Mouse (Mus musculus) ovary, postnatal 10 days (tissue): ENCODE measurements at regions not wholly inside any gene's neighbourhood (a gene's known extent, or its start where the extent isn't known, plus 50 kb on each side); places are given as distances from the start of the nearest gene placed in this dataset.

Source experiments
- DNase-seq: peaks from one replicate; pipeline ENCODE4 v3.0.0; 2022; ENCODE audit warnings: low spot score

DNA sequence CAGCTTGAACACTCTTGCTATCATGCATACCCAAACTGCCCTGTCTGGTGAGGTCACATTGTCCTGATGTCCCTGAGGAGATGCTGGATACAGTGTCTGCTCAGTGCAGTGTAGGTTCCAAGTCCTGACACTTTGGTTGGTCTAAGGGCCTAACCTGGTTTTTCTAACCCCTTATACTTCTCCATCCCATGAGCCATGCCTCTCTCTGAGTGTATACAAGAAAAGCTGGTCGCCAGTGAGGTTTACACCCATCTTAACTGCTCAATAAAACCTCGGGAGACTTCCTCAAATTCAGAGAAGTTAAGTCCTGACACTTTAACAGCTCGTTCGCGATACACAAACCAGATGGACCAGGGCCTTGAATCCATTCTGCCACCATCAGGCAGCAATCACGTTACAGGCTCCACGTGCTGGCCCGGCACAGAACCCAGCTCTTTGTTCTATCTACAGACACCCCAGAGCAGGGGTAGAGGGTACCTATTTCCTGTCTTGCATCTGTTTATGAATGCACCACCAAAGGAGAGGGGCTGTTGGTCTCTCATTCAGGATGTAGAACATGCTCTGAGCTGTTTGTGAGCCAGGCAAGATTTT is 320.0 kb upstream of the Tbx3 start:
- no peak for DNase-seq

- no peak for DNase-seq
These were observed 315.0 kb upstream of the Tbx3 start for GRCm38 (mm10) chr5:119355471-119355870.

- no peak for DNase-seq
These were observed 314.4 kb upstream of the Tbx3 start for GRCm38 (mm10) chr5:119356051-119356450.

GRCm38 (mm10) chr5:119359709-119360108 is 310.8 kb upstream of the Tbx3 start:
- DNase-seq: no peak

GRCm38 (mm10) chr5:119360351-119360750 is 310.1 kb upstream of the Tbx3 start:
- DNase-seq: no peak

DNA sequence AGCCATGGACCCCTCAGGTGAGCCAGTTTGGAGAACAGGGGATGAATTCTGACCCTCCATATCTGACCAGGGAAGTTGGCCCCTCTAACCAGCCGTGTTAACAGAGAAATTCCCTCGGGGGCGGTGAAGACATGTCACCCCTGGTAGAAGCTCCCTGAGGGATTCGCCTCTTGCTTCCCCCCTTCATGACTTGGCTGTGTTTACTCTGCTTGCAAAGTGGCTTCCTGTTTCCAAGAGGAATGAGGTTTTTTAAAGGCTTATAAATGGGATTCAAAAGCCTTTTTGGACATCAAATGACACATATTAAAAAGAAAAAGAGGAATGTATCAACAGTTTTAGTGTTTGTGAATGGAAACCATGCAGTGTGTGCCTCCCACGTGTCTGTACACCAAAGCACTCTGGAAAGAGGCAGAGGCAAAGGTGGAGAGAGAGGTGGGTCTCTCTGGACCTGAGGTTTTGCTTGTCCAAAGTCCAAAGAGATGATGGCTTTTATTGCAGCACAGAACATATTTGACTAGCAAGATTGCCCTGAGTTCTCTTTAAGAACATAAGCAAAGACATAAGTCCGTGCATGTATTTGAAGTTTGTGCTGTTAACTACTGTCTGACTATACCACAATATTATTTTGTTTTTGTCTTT is 308.9 kb upstream of the Tbx3 start:
- DNase-seq: no peak

DNA sequence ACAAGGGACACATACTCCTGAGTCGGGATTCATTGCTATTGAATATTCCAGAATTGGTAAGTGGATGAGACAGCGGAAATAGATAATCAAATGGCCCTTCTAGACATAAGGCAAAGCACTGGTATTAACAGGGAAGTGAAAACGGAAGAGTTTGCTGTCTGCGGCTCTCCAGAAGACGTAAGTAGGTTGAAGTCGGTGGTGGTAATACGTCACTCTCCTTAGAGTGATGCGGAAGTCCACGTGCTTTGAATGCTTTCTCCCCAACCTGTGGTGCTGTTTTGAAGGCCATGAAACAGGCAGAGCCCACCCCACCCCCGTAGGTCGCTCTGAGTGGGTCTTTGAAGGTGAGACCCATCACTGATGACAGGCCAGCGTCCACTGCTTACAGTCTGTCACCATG is 308.0 kb upstream of the Tbx3 start:
- no peak for DNase-seq

DNA sequence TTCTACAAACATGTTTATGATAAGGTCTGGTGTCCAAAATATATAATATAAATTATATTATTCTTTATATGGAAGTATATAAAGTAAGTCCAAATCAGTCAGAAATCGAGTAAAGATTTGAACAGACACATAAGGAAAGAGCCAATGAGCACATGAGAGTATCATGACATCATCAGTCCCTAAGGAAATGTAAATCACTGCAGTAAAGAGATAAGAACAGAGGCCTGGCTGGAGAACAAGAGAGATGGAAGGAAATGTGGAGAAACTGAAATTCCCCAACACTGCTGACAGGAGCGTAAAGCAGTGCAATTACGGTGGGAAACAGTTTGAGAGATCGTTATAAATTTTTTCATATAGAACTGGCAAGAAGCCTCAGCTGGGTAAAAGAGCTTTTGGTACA is 306.2 kb upstream of the Tbx3 start:
- DNase-seq: no peak

DNA sequence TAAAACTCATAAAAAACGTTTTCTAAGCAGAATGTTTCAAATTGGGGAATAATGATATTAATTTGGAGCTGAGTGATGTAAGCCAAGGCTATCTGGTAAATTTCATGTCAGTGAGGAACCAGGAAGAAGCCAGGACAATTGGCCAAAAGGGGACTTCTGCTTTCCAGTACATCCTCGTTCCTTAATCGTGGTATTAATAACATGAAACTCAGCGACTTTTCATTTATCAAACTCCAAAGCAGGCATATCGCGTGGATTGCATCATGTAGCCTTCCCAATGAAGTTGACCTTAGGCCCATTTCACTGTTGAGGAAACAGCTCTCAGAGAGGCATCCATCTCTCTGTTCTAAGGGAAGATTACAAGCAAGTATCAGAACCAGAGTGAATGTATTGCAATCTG is 305.3 kb upstream of the Tbx3 start:
- no peak for DNase-seq

DNA sequence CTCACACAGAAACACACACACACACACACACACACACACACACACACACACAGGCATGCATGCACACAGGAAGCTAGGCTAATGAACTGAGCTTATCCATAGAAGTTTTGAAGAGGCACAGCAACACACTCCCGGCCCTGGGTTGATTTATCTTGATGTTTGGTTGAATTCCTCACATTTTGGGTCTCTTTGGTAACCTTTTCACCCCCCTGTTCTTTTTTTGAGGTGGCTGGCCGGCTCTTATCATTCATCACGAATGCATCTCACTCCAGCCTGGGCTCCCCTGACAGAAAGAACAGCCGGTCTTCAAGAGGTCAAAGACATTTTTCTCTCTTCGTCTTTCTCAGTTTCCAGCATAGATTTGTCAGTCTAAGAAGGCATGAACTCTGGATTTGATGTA is 304.2 kb upstream of the Tbx3 start:
- DNase-seq: no peak

DNA sequence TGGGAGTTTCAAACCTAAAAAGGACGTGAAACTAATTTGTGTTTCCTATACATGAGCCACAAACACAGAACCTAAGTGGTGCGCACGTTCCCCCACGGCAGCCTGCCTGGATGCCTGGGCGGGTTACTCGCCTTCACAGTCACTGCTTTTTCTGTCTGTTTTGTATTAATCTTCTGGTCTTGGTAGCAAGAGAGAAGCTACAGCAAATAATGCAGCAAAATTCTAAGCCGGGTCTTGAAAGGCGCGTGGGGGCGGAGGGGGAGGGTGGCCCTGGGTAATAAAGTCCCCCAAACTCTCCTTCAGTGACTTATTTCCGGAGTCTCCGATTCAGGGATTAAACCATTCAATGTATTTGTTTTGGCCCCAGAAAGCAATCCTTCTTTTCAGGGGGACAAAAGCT is 300.0 kb upstream of the Tbx3 start:
- DNase-seq: no peak

DNA sequence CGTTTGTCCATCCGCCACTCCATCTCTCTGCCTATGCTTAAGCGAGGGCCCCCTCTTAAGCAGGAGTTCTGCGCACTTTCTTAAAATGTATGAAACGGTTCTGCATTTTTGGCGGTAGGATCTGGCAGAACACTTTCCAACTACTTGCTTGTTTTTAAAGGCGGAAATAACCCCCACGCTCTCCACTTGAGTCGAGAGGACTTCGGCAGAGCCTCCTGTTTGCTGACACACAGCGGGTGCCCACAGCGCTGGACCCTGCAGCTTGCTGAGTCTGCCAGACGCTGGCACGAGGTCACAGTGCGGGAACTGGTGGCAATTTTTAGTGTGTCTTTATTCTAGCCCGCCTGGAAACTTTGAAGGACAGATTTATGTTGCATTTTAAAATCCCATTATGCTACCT is 299.5 kb upstream of the Tbx3 start:
- no peak for DNase-seq

DNA sequence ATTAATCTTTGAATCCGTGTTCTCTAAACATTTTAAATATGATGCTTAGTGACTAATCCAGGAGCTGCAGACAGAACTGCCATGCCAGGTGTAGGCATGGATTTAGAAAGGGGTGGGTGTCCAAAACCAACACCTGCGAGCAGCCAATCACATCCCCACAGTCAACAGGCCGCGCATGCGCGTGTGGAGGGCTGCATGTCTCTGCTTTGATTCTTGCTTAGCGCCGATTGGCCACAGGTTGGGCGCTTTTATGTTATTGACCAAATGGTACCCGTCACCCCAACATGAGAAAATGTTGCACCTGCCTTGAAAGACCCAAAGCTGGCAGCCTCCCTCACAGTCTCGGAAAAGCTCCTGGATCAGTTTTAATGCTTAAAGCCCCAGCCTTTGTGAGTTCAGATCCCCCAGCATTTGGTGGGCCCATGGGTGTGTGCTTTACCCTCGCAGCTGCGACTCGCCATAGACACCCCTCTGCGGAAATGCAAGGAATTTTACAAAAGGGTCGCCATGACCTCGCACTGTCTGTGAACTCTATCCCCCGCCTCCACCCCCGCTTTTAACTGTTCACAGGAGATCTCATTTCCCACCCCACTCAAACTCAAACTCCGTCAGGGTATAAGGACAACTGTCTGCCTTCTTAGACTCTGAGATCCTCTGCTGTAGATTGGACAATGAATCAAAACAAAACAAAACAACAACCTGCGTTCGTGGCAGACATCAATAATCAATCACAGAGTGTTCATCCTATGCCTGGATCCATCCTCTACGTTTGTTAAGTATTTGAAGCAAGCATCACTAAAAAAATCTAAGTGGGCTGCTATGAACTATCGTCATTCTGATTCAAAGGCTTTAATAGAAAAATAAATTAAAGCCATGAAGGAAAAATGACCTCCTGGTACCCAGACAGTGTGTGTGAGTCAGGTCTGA is 296.4 kb upstream of the Tbx3 start:
- no peak for DNase-seq

- no peak for DNase-seq
These were observed 295.6 kb upstream of the Tbx3 start for GRCm38 (mm10) chr5:119374861-119375260.

DNA sequence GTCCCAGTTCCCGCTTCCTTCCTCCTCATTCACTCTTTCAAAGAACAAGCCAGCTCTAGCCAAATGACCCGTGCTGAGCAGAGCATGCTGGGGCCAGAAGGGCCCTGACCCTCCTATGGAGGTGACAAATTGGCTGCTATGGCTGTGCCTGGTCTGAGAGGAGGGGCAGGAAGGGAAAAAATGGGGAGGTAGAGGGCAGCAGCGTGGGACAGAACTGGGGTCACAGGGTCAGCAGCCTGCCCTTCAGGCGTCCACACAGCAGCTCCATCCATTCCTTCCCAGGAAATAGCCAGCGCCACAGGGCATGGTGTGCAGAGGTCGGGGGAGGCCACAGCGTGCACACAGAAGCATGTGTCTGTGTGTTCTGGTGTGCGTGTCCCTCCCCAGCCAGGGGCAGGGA is 292.2 kb upstream of the Tbx3 start:
- no peak for DNase-seq

- DNase-seq: no peak
These were observed 290.5 kb upstream of the Tbx3 start for GRCm38 (mm10) chr5:119379915-119380432.

DNA sequence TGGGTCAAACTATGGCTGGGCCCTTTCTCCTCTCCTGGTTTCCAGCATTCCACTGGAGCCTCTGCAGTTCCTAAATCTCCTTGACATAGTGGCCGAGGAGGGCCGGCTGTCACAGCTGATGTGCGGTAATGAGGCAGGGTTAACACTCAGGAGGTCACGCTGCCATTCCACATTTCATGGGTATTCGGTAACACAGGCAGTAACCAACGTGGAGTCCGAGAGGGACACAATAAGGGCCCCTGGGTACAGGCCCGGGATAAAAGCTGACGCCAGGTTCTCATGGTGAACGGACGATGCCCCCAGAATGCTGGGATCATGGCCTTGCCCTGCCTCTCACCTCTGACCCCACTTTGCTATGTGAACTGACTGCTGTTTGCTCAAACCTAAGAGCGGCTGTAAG is 289.0 kb upstream of the Tbx3 start:
- no peak for DNase-seq

DNA sequence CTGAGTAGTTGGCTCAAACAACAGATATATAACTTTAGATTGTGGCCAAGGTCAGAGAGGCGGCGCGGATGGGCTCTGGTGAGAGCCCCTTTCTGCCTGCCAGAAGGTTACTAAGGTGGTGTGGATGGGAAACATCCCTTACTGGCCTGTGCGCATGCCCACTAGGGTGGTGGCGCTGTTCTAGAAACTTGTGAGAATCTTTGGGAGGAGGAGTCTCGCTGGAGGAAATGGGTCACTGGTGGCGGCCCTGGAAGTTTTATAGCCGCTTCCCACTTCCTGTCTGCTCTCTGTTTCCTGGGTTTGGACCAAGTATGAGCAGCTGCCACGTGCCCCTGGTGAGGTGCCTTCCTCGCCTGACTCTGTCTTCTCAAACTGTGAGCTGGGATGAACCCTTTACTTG is 285.0 kb upstream of the Tbx3 start:
- DNase-seq: no peak

- DNase-seq: no peak
These were observed 283.6 kb upstream of the Tbx3 start for GRCm38 (mm10) chr5:119386821-119387220.

- DNase-seq: no peak
These were observed 283.2 kb upstream of the Tbx3 start for GRCm38 (mm10) chr5:119387261-119387660.

DNA sequence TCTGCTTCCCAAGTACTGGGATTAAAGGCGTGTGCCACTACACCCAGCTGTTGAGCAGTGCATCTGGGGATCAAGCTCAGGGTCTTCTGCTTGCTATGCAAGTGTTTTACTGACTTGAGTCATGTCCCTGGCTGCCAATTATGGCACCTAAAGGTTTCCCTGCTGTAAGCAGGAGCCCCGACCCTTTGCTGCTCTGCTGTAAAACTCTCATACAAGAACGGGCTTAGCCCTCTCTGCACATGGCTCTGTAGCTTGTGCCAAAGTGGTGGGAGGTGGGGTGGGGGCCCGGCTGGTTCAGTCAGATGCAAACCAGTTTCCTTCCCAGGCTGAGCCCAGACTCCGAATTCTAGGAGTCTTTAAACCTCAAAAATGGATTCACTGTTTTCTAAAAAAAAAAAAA is 281.6 kb upstream of the Tbx3 start:
- no peak for DNase-seq

- no peak for DNase-seq
These were observed 281.1 kb upstream of the Tbx3 start for GRCm38 (mm10) chr5:119389384-119389783.

DNA sequence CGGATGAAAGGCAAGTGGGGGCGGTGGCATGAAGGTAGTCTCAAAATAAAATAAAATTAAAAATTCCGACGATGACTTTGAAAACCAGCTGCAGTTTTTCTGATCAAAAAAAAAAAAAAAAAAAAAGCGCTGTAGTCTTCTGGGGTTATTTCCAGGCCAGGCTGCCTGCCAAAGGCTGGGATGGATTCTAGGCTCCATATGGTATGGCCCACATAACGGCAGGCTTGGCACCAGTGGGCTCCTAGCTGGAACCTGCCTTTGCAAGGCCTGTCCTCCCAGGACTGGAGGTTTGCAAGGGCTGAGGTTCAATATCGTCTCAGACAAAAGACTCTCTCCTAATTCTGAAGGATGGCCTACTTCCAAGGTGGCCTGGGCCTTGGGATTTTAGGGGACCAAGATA is 280.6 kb upstream of the Tbx3 start:
- no peak for DNase-seq
